ENCODE assay signal across 13 mouse cellular contexts in the genomic region with DNA sequence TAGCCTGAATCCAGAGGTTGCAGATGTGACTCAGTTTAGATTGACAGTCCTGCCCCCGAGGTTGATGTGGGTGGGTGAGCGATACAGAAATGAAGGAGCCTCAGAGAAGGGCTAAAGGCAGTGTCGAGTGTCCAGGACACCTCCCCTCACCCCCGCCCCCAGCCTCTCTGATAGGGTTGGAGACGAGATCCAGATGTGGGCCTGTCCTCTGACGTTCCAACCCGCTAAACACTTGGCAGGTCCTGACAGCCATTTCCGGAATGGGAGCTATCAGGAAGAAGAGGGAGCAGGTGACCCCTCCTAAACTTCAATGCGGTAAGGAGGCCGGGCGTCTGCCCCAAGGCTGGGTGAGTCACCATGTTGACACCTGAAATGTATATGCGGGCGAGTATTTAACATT. TPM values are rescaled to one million over a fixed set of nuclear protein-coding genes. Genes with fewer than 3 reads are reported as not detected.
A peak's percentile ranks its signal among the peaks of the same experiment; 100 is the strongest.
DNase-seq lines count a peak whose midpoint lies in the region; ATAC-seq and TF ChIP-seq lines count a peak whose summit lies in the region.
"Had no signal": no experiment of that assay in that cellular context is flagged by ENCODE, and none has a peak within 500 bp of the region (broad histone marks: within the 10 kb centered on the region; RNA-seq: fewer than 3 reads in every experiment).

No protein-coding gene starts in this region.

- no peak for TF ChIP-seq EP300 in heart, postnatal 0 days (IDR thresholded peaks at IDR 0.05; ENCODE audit: low read depth)
- no peak for TF ChIP-seq EP300 in liver, postnatal 0 days (IDR thresholded peaks at IDR 0.05; ENCODE audit: low read depth)

- TF ChIP-seq CTCF in heart, postnatal 0 days (IDR thresholded peaks at IDR 0.05; ENCODE audit: low read depth), result no peak
- TF ChIP-seq CTCF in liver, postnatal 0 days (IDR thresholded peaks at IDR 0.05; ENCODE audit: low read depth), result no peak

- 0 out of 2 replicates have a peak, but pooled peaks have one; percentile 25 for ATAC-seq in heart, postnatal 0 days (ENCODE audit: insufficient read depth, low read depth)
- peak; percentile 58 for ATAC-seq in lung, embryonic 16.5 days (ENCODE audit: low read depth)
- ATAC-seq in limb, embryonic 15.5 days (ENCODE audit: insufficient number of reproducible peaks, low FRiP score, low TSS enrichment, low read depth), result no peak
- ATAC-seq in liver, postnatal 0 days, result no peak
- ATAC-seq: midbrain, embryonic 13.5 days had no signal

- H3K9ac ChIP-seq in heart, postnatal 0 days (replicated peaks; ENCODE audit: low read depth, low read length), result no peak overlapping the region
- H3K9ac ChIP-seq in lung, embryonic 16.5 days (ENCODE audit: low read length), result no peak overlapping the region
- no peak overlapping the region for H3K9ac ChIP-seq in limb, embryonic 15.5 days
- H3K9ac ChIP-seq in liver, postnatal 0 days (replicated peaks), result no peak overlapping the region
- H3K9ac ChIP-seq: forebrain, embryonic 12.5 days; liver, embryonic 14.5 days; midbrain, embryonic 13.5 days had no signal

- no peaks in the 10 kb centered on the region for H3K9me3 ChIP-seq in heart, postnatal 0 days (replicated peaks; ENCODE audit: control insufficient read depth, low read length)
- H3K9me3 ChIP-seq in lung, embryonic 16.5 days (ENCODE audit: control insufficient read depth, low read length), result no peaks in the 10 kb centered on the region
- H3K9me3 ChIP-seq in limb, embryonic 15.5 days, result no peaks in the 10 kb centered on the region
- H3K9me3 ChIP-seq in liver, postnatal 0 days (ENCODE audit: low read length), result no peaks in the 10 kb centered on the region
- H3K9me3 ChIP-seq: forebrain, embryonic 12.5 days; midbrain, embryonic 13.5 days had no signal

- 0 out of 2 replicates have a peak, but pooled peaks cover 3% of the 10 kb centered on the region for H3K4me1 ChIP-seq in heart, postnatal 0 days (ENCODE audit: control insufficient read depth, insufficient read depth)
- H3K4me1 ChIP-seq in lung, embryonic 16.5 days (replicated peaks; ENCODE audit: control insufficient read depth, insufficient read depth, low read length), result peaks cover 31% of the 10 kb centered on the region
- H3K4me1 ChIP-seq in limb, embryonic 15.5 days, result peaks cover 76% of the 10 kb centered on the region
- no peaks in the 10 kb centered on the region for H3K4me1 ChIP-seq in liver, postnatal 0 days (ENCODE audit: insufficient read depth)

- 22% methylated on average over 13 of the region's 13 CpGs for WGBS in heart, postnatal 0 days
- 7% methylated on average over 13 of the region's 13 CpGs for WGBS in lung, embryonic 16.5 days
- 10% methylated on average over 13 of the region's 13 CpGs for WGBS in limb, embryonic 15.5 days
- WGBS in liver, postnatal 0 days (ENCODE audit: insufficient replicate concordance), result 45% methylated on average over 13 of the region's 13 CpGs

- no peak overlapping the region for H3K27ac ChIP-seq in heart, postnatal 0 days (ENCODE audit: low read depth)
- no peak overlapping the region for H3K27ac ChIP-seq in lung, embryonic 16.5 days (ENCODE audit: low read length)
- H3K27ac ChIP-seq in limb, embryonic 15.5 days, result no peak overlapping the region
- no peak overlapping the region for H3K27ac ChIP-seq in liver, postnatal 0 days (ENCODE audit: low read depth)
- H3K27ac ChIP-seq: forebrain, embryonic 12.5 days; liver, embryonic 14.5 days; midbrain, embryonic 13.5 days had no signal

- no peaks in the 10 kb centered on the region for H3K36me3 ChIP-seq in heart, postnatal 0 days (replicated peaks; ENCODE audit: control insufficient read depth, insufficient read depth, low read length)
- no peaks in the 10 kb centered on the region for H3K36me3 ChIP-seq in lung, embryonic 16.5 days (ENCODE audit: control insufficient read depth, insufficient read depth, low read length)
- no peaks in the 10 kb centered on the region; the same call in 1 of the 2 replicates for H3K36me3 ChIP-seq in limb, embryonic 15.5 days
- H3K36me3 ChIP-seq in liver, postnatal 0 days (replicated peaks; ENCODE audit: insufficient read depth, low read length), result no peaks in the 10 kb centered on the region
- H3K36me3 ChIP-seq: forebrain, embryonic 12.5 days; midbrain, embryonic 13.5 days had no signal

- no peak overlapping the region for H3K4me3 ChIP-seq in heart, postnatal 0 days (ENCODE audit: low read depth, low read length)
- no peak overlapping the region for H3K4me3 ChIP-seq in lung, embryonic 16.5 days (ENCODE audit: low read length)
- 0 out of 2 replicates have a peak overlapping the region, but pooled peaks have one; percentile 3 for H3K4me3 ChIP-seq in limb, embryonic 15.5 days
- no peak overlapping the region for H3K4me3 ChIP-seq in liver, postnatal 0 days (ENCODE audit: low read depth, low read length)
- H3K4me3 ChIP-seq: forebrain, embryonic 12.5 days; midbrain, embryonic 13.5 days had no signal

- H3K4me2 ChIP-seq in heart, postnatal 0 days (ENCODE audit: low read depth, low read length), result no peak overlapping the region
- 0 out of 2 replicates have a peak overlapping the region, but pooled peaks have one; percentile 12 for H3K4me2 ChIP-seq in lung, embryonic 16.5 days (ENCODE audit: low read depth, low read length)
- no peak overlapping the region for H3K4me2 ChIP-seq in limb, embryonic 15.5 days
- H3K4me2 ChIP-seq in liver, postnatal 0 days (ENCODE audit: low read depth, low read length), result no peak overlapping the region
- H3K4me2 ChIP-seq: forebrain, embryonic 12.5 days; midbrain, embryonic 13.5 days had no signal

- peaks cover 60% of the 10 kb centered on the region for H3K27me3 ChIP-seq in heart, postnatal 0 days (ENCODE audit: control insufficient read depth, insufficient read depth, low read length)
- H3K27me3 ChIP-seq in lung, embryonic 16.5 days (ENCODE audit: control insufficient read depth, insufficient read depth, low read depth, low read length), result peaks cover 40% of the 10 kb centered on the region
- peaks cover 87% of the 10 kb centered on the region for H3K27me3 ChIP-seq in limb, embryonic 15.5 days
- peaks cover 32% of the 10 kb centered on the region for H3K27me3 ChIP-seq in liver, postnatal 0 days (ENCODE audit: insufficient read depth, low read length)

- no peak for DNase-seq in heart, postnatal 0 days (ENCODE audit: low spot score)
- no peak for DNase-seq in heart, adult 9 months (ENCODE audit: low spot score in 2 of 2)
- no peak for DNase-seq in lung, postnatal 36 days
- peak; percentile 77 for DNase-seq in embryo, embryonic 11 days
- DNase-seq in cerebellum, postnatal 4 days (ENCODE audit: low spot score in 2 of 2), result no peak
- no peak for DNase-seq in liver, postnatal 0 days
- DNase-seq: gastrocnemius, postnatal 10 days; layer of hippocampus, postnatal 36 days had no signal

RNA-seq across cellular contexts. Expression of a gene that starts 11.7 kb away (rescaled TPM):
- 1.1 and 2.0 TPM in 2 replicates for total RNA-seq in heart, postnatal 0 days (2014; rRNA removed; ENCODE audit: low replicate concordance)
- 1.5 and 1.7 TPM in 2 replicates for polyA plus RNA-seq in heart, postnatal 0 days (2015; fragmentation: Nextera tagmentation; extraction: Ambion mirVana)
- polyA plus RNA-seq in lung, embryonic 16.5 days (2015; fragmentation: Nextera tagmentation; extraction: Ambion mirVana), result 4.3 and 4.6 TPM in 2 replicates
- polyA plus RNA-seq in limb, embryonic 15.5 days (2015; fragmentation: Nextera tagmentation; extraction: Ambion mirVana), result 34.0 and 45.2 TPM in 2 replicates
- polyA plus RNA-seq in liver, postnatal 0 days (2015; fragmentation: Nextera tagmentation; extraction: Ambion mirVana), result 1.3 and 1.7 TPM in 2 replicates

Comparison
In these comparisons a context has a peak if more than half of its experiments do, and no peak if none do; other contexts are left out.
1. ATAC-seq: peak in heart, postnatal 0 days (single experiment) and lung, embryonic 16.5 days (single experiment); none in limb, embryonic 15.5 days (single experiment) and liver, postnatal 0 days (single experiment).